Mouse (Mus musculus): ENCODE measurements around the gene Ccdc84. TPM values are rescaled to one million over a fixed set of nuclear protein-coding genes. Genes with fewer than 3 reads are reported as not detected.
"Not testable (repeated sequence)": the region's sequence is repeated elsewhere in the genome, so short reads cannot be mapped to it uniquely, and the experiment has no call there.

The Ccdc84 gene
- polyA plus RNA-seq, 1 experiment from 2014 or later = 32.3 TPM

- ATAC-seq = no peak
- WGBS = 86% methylated on average over 6 of the region's 6 CpGs
- Histone ChIP-seq H3K4me1 (ENCODE audit: control insufficient read depth, insufficient read depth, low read depth, low read length) (no peaks in the 10 kb centered on the region), H3K27ac (ENCODE audit: low read depth, low read length) (no peak overlapping the region), H3K36me3 (ENCODE audit: control insufficient read depth, insufficient read depth, low read length) (no peaks in the 10 kb centered on the region), H3K4me2 (ENCODE audit: low read length) (no peak overlapping the region), H3K9ac (ENCODE audit: low read depth, low read length) (no peak overlapping the region), H3K9me3 (ENCODE audit: control insufficient read depth, low read length) (no peaks in the 10 kb centered on the region), H3K4me3 (ENCODE audit: low read length) (no peak overlapping the region), H3K27me3 (replicated peaks; ENCODE audit: control insufficient read depth, insufficient read depth, low read length) (no peaks in the 10 kb centered on the region)
These were observed 17.4 kb upstream of the Ccdc84 start for GRCm38 (mm10) chr9:44435747-44436146.

- H3K9me3 ChIP-seq (ENCODE audit: control insufficient read depth, low read length) = no peaks in the 10 kb centered on the region
- H3K4me2 ChIP-seq (ENCODE audit: low read length) = no peak overlapping the region
- no peaks in the 10 kb centered on the region for H3K36me3 ChIP-seq (ENCODE audit: control insufficient read depth, insufficient read depth, low read length)
- no peak for ATAC-seq
- 65% methylated on average over 5 of the region's 5 CpGs for WGBS
- no peak overlapping the region for H3K4me3 ChIP-seq (ENCODE audit: low read length)
- H3K27ac ChIP-seq (ENCODE audit: low read depth, low read length) = no peak overlapping the region
- no peak overlapping the region for H3K9ac ChIP-seq (ENCODE audit: low read depth, low read length)
- H3K4me1 ChIP-seq (ENCODE audit: control insufficient read depth, insufficient read depth, low read depth, low read length) = no peaks in the 10 kb centered on the region
- H3K27me3 ChIP-seq (replicated peaks; ENCODE audit: control insufficient read depth, insufficient read depth, low read length) = no peaks in the 10 kb centered on the region
These were observed 14.3 kb upstream of the Ccdc84 start for GRCm38 (mm10) chr9:44432577-44433185.

GRCm38 (mm10) chr9:44423576-44423975 lies 5.2 kb upstream of the Ccdc84 start:
- Histone ChIP-seq H3K27me3 (replicated peaks; ENCODE audit: control insufficient read depth, insufficient read depth, low read length) (no peaks in the 10 kb centered on the region), H3K4me3 (ENCODE audit: low read length) (no peak overlapping the region), H3K36me3 (ENCODE audit: control insufficient read depth, insufficient read depth, low read length) (no peaks in the 10 kb centered on the region), H3K4me1 (ENCODE audit: control insufficient read depth, insufficient read depth, low read depth, low read length) (no peaks in the 10 kb centered on the region; the same call in 1 of the 2 replicates), H3K4me2 (ENCODE audit: low read length) (no peak overlapping the region), H3K27ac (ENCODE audit: low read depth, low read length) (no peak overlapping the region), H3K9ac (ENCODE audit: low read depth, low read length) (no peak overlapping the region), H3K9me3 (ENCODE audit: control insufficient read depth, low read length) (no peaks in the 10 kb centered on the region)
- no peak for ATAC-seq
- WGBS = 91% methylated on average over 4 of the region's 4 CpGs

- H3K4me2 ChIP-seq (ENCODE audit: low read length) = no peak overlapping the region
- H3K9ac ChIP-seq (ENCODE audit: low read depth, low read length) = no peak overlapping the region
- WGBS = 76% methylated on average over 5 of the region's 5 CpGs
- no peak for ATAC-seq
- no peaks in the 10 kb centered on the region for H3K27me3 ChIP-seq (replicated peaks; ENCODE audit: control insufficient read depth, insufficient read depth, low read length)
- H3K27ac ChIP-seq (ENCODE audit: low read depth, low read length) = no peak overlapping the region
- no peak overlapping the region for H3K4me3 ChIP-seq (ENCODE audit: low read length)
- H3K36me3 ChIP-seq (ENCODE audit: control insufficient read depth, insufficient read depth, low read length) = no peaks in the 10 kb centered on the region
- H3K4me1 ChIP-seq (ENCODE audit: control insufficient read depth, insufficient read depth, low read depth, low read length) = peaks cover 9% of the 10 kb centered on the region
- no peaks in the 10 kb centered on the region for H3K9me3 ChIP-seq (ENCODE audit: control insufficient read depth, low read length)
These were observed 2.0 kb upstream of the Ccdc84 start for GRCm38 (mm10) chr9:44420280-44420898.

- not testable (repeated sequence) for ATAC-seq; H3K9me3 ChIP-seq (ENCODE audit: control insufficient read depth, low read length); H3K9ac ChIP-seq (ENCODE audit: low read depth, low read length); H3K36me3 ChIP-seq (ENCODE audit: control insufficient read depth, insufficient read depth, low read length); H3K27me3 ChIP-seq (replicated peaks; ENCODE audit: control insufficient read depth, insufficient read depth, low read length); H3K27ac ChIP-seq (ENCODE audit: low read depth, low read length); H3K4me2 ChIP-seq (ENCODE audit: low read length); H3K4me1 ChIP-seq (ENCODE audit: control insufficient read depth, insufficient read depth, low read depth, low read length); H3K4me3 ChIP-seq (ENCODE audit: low read length)
- 96% methylated on average over 9 of the region's 9 CpGs for WGBS
These were observed 1.4 kb upstream of the Ccdc84 start for GRCm38 (mm10) chr9:44419730-44420129.

GRCm38 (mm10) chr9:44417892-44418363 lies 441 bp downstream of the Ccdc84 start:
- peak; percentile 89 for ATAC-seq
- Histone ChIP-seq H3K4me1 (ENCODE audit: control insufficient read depth, insufficient read depth, low read depth, low read length) (peaks cover 9% of the 10 kb centered on the region), H3K9me3 (ENCODE audit: control insufficient read depth, low read length) (no peaks in the 10 kb centered on the region), H3K27me3 (replicated peaks; ENCODE audit: control insufficient read depth, insufficient read depth, low read length) (no peaks in the 10 kb centered on the region), H3K4me3 (ENCODE audit: low read length) (peak overlapping the region; percentile 89), H3K9ac (ENCODE audit: low read depth, low read length) (peak overlapping the region; percentile 92), H3K4me2 (ENCODE audit: low read length) (peak overlapping the region; percentile 74), H3K36me3 (ENCODE audit: control insufficient read depth, insufficient read depth, low read length) (peaks cover 10% of the 10 kb centered on the region), H3K27ac (ENCODE audit: low read depth, low read length) (peak overlapping the region; percentile 84)
- WGBS = under 1% methylated on average over 38 of the region's 38 CpGs

GRCm38 (mm10) chr9:44417156-44417891 lies 1.0 kb downstream of the Ccdc84 start:
- Histone ChIP-seq H3K36me3 (ENCODE audit: control insufficient read depth, insufficient read depth, low read length) (peaks cover 16% of the 10 kb centered on the region), H3K4me2 (ENCODE audit: low read length) (peak overlapping the region; percentile 74), H3K27ac (ENCODE audit: low read depth, low read length) (peak overlapping the region; percentile 84), H3K4me1 (ENCODE audit: control insufficient read depth, insufficient read depth, low read depth, low read length) (peaks cover 9% of the 10 kb centered on the region), H3K27me3 (replicated peaks; ENCODE audit: control insufficient read depth, insufficient read depth, low read length) (no peaks in the 10 kb centered on the region), H3K9me3 (ENCODE audit: control insufficient read depth, low read length) (no peaks in the 10 kb centered on the region), H3K9ac (ENCODE audit: low read depth, low read length) (peak overlapping the region; percentile 92), H3K4me3 (ENCODE audit: low read length) (peak overlapping the region; percentile 89)
- no peak; the same call in 1 of the 2 replicates for ATAC-seq
- WGBS = 7% methylated on average over 26 of the region's 26 CpGs

GRCm38 (mm10) chr9:44412781-44413180 lies 5.6 kb downstream of the Ccdc84 start:
- WGBS = 84% methylated on average over 2 of the region's 2 CpGs
- Histone ChIP-seq H3K4me3 (ENCODE audit: low read length) (no peak overlapping the region), H3K9me3 (ENCODE audit: control insufficient read depth, low read length) (no peaks in the 10 kb centered on the region), H3K27ac (ENCODE audit: low read depth, low read length) (no peak overlapping the region), H3K9ac (ENCODE audit: low read depth, low read length) (no peak overlapping the region), H3K36me3 (ENCODE audit: control insufficient read depth, insufficient read depth, low read length) (peaks cover 42% of the 10 kb centered on the region), H3K27me3 (replicated peaks; ENCODE audit: control insufficient read depth, insufficient read depth, low read length) (no peaks in the 10 kb centered on the region), H3K4me1 (ENCODE audit: control insufficient read depth, insufficient read depth, low read depth, low read length) (peaks cover 11% of the 10 kb centered on the region), H3K4me2 (ENCODE audit: low read length) (no peak overlapping the region)
- ATAC-seq = no peak

GRCm38 (mm10) chr9:44412306-44412705 lies 6.1 kb downstream of the Ccdc84 start:
- Histone ChIP-seq H3K27ac (ENCODE audit: low read depth, low read length) (no peak overlapping the region), H3K36me3 (ENCODE audit: control insufficient read depth, insufficient read depth, low read length) (peaks cover 42% of the 10 kb centered on the region), H3K4me2 (ENCODE audit: low read length) (no peak overlapping the region), H3K4me1 (ENCODE audit: control insufficient read depth, insufficient read depth, low read depth, low read length) (peaks cover 10% of the 10 kb centered on the region), H3K9me3 (ENCODE audit: control insufficient read depth, low read length) (no peaks in the 10 kb centered on the region), H3K4me3 (ENCODE audit: low read length) (no peak overlapping the region), H3K9ac (ENCODE audit: low read depth, low read length) (no peak overlapping the region), H3K27me3 (replicated peaks; ENCODE audit: control insufficient read depth, insufficient read depth, low read length) (no peaks in the 10 kb centered on the region)
- ATAC-seq = no peak
- WGBS = 82% methylated on average over 4 of the region's 4 CpGs
